Mouse (Mus musculus) E14TG2a.4 (cell line): ENCODE measurements around the gene Pank2.
"Not testable (repeated sequence)": the region's sequence is repeated elsewhere in the genome, so short reads cannot be mapped to it uniquely, and the experiment has no call there.

Experiments used
- H3K27me3 ChIP-seq: 2 replicates; pipeline ENCODE4 v1.6.1; 2014; ENCODE audit warnings: low read length, control low read depth; ENCODE audit not compliant: insufficient read depth
- H3K36me3 ChIP-seq: 2 replicates; pipeline ENCODE4 v1.6.1; 2014; ENCODE audit warnings: low read length, control low read depth; ENCODE audit not compliant: insufficient read depth
- H3K4me1 ChIP-seq: replicated peaks from 2 replicates; pipeline ENCODE4 v1.6.1; 2014; ENCODE audit warnings: low read depth, low read length, control low read depth
- H3K4me3 ChIP-seq: replicated peaks from 2 replicates; pipeline ENCODE4 v1.5.1; 2014; ENCODE audit warnings: mild to moderate bottlenecking, low read length
- H3K9me3 ChIP-seq: 2 replicates; pipeline ENCODE4 v1.6.1; 2014; ENCODE audit warnings: low read length, control low read depth
- CTCF ChIP-seq: conservative IDR thresholded peaks from 2 replicates; pipeline ENCODE4 v1.5.1; 2014; ENCODE audit warnings: low read length
- NANOG ChIP-seq: IDR thresholded peaks from 2 replicates; pipeline ENCODE4 v1.6.1; 2014; ENCODE audit warnings: borderline replicate concordance, low read length, mixed read lengths
- POU5F1 ChIP-seq: IDR thresholded peaks from 2 replicates; pipeline ENCODE4 v1.6.1; 2014; ENCODE audit warnings: low read length, borderline replicate concordance

The Pank2 gene

GRCm38 (mm10) chr2:131276722-131277121 lies 14.4 kb downstream of the Pank2 start:
- Histone ChIP-seq H3K27me3 (no peaks in the 10 kb centered on the region), H3K4me3 (no peak overlapping the region), H3K4me1 (peaks cover 14% of the 10 kb centered on the region), H3K36me3 (peaks cover 84% of the 10 kb centered on the region), H3K9me3 (no peaks in the 10 kb centered on the region)
- TF ChIP-seq NANOG, result no peak
- no peak for TF ChIP-seq CTCF
- TF ChIP-seq POU5F1, result no peak

DNA sequence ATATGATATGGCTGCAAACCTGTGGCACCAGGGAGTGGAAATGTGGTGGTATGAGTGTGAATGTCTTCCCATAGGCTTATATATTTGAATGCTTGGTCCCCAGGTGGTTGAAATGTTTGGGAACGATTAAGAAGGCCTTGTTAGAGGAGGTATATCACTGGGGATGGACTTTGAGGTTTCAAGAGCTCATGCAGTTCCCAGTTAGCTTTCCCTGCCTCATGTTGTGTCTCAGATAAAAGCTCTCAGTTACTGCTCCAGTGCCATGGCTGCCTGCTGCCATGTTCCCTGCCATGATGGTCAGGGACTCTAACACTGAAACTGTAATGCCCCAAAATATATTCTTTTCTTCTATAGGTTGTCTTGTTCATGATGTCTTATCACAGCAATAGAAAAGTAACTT lies 19.3 kb downstream of the Pank2 start:
- no peaks in the 10 kb centered on the region for H3K9me3 ChIP-seq
- TF ChIP-seq NANOG (no peak), CTCF (no peak), POU5F1 (no peak)
- H3K36me3 ChIP-seq, result peaks cover 84% of the 10 kb centered on the region
- peaks cover 16% of the 10 kb centered on the region; the same call in 1 of the 2 replicates for H3K4me1 ChIP-seq
- no peak overlapping the region for H3K4me3 ChIP-seq
- H3K27me3 ChIP-seq, result no peaks in the 10 kb centered on the region

DNA sequence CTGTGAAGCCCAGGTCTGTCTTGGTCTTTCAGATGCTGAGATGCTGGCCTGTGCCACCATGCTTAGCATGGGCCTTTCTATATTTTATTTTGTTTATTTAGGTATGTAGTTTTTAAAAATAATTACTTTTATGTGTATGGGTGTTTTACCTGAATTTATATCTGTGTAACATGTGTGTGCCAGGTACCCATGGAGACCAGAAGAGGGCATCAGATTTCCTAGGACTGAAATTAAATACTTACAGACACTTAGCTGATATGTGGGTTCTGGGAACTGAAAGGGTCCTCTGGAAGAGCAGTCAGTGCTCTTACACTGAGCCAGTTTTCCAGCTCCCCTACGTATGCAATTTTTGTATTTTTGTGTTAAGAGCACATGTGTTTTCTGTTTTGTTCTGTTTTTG lies 24.0 kb downstream of the Pank2 start:
- peaks cover 17% of the 10 kb centered on the region; the same call in 1 of the 2 replicates for H3K4me1 ChIP-seq
- TF ChIP-seq POU5F1, result no peak
- no peak for TF ChIP-seq CTCF
- no peak for TF ChIP-seq NANOG
- peaks cover 80% of the 10 kb centered on the region for H3K36me3 ChIP-seq
- no peaks in the 10 kb centered on the region for H3K27me3 ChIP-seq
- no peak overlapping the region for H3K4me3 ChIP-seq
- H3K9me3 ChIP-seq, result no peaks in the 10 kb centered on the region

GRCm38 (mm10) chr2:131290669-131291068 lies 28.4 kb downstream of the Pank2 start:
- Histone ChIP-seq H3K36me3 (peaks cover 89% of the 10 kb centered on the region), H3K9me3 (no peaks in the 10 kb centered on the region), H3K27me3 (no peaks in the 10 kb centered on the region), H3K4me1 (peaks cover 23% of the 10 kb centered on the region), H3K4me3 (no peak overlapping the region)
- TF ChIP-seq NANOG (no peak), CTCF (no peak), POU5F1 (no peak)

DNA sequence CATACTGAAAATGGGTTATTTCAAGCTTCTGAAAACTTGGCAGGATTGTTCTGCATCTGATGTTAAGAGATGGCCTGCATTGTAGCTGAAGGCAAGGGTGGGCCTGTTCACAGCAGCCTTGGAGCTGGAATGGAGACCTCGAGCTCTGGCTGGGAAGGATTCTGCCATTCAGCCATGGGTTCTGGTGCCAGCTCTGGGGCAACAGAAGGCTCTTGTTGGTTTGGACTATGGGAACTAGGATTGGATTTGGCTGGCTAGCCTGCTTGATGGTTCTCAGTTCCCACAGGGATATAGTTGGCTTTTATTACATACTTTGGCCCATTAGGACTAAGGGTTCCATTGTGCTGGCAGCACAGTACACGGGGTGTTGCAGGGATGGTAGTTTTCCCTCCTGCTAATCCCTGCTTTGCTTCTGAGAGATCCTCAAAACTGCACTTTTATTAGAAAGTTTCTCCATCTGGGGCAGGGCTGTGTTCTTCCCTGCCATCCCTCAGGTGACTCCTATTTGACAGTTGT lies 34.5 kb downstream of the Pank2 start:
- no peak for TF ChIP-seq CTCF
- TF ChIP-seq POU5F1, result no peak
- no peak for TF ChIP-seq NANOG
- Histone ChIP-seq H3K27me3 (no peaks in the 10 kb centered on the region), H3K4me1 (peaks cover 17% of the 10 kb centered on the region), H3K9me3 (no peaks in the 10 kb centered on the region), H3K36me3 (peaks cover 90% of the 10 kb centered on the region), H3K4me3 (no peak overlapping the region)

DNA sequence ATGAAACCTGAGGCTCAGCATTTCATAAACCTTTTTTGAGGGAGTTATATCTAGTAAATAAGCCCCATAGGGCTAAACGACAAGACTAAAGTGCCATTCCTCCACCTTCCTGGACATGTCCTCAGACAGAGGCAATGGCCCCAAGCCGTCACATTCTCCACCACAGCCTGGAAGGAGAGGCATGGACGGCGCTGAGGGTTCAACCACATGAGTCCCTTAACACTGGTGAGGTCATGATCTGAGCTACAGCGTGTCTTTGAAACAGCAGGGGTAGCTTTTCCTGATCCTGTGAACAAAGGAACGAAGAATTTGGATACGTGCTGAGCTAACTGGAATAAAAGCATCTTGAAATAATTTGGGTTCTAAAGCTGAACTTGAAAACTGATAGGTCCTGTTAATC lies 36.4 kb downstream of the Pank2 start:
- peaks cover 90% of the 10 kb centered on the region for H3K36me3 ChIP-seq
- H3K4me3 ChIP-seq, H3K27me3 ChIP-seq, H3K9me3 ChIP-seq: not testable (repeated sequence)
- peaks cover 12% of the 10 kb centered on the region for H3K4me1 ChIP-seq

DNA sequence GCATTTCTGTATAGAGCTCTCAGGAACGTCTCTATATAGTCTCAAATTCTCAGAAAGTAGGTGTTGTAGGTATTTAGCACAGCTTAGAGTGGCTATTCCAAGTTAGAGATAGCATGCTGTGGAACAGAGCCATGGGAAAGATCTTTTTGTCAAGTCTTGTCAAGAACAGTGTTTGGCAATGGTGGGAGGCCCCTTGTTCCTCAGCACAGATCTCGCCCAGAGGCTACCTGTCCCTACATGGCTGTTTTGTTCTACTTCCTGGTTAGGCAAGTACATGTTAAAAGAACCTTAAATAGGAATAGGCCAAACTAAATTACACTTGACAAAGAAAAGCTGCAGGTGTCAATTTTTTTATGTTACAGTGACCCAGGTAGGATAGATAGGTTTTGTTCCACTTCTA lies 38.2 kb downstream of the Pank2 start:
- H3K36me3 ChIP-seq, result peaks cover 78% of the 10 kb centered on the region
- no peak overlapping the region for H3K4me3 ChIP-seq
- peaks cover 8% of the 10 kb centered on the region for H3K4me1 ChIP-seq
- no peaks in the 10 kb centered on the region for H3K9me3 ChIP-seq
- no peak for TF ChIP-seq POU5F1
- TF ChIP-seq CTCF, result no peak
- TF ChIP-seq NANOG, result no peak
- H3K27me3 ChIP-seq, result no peaks in the 10 kb centered on the region

DNA sequence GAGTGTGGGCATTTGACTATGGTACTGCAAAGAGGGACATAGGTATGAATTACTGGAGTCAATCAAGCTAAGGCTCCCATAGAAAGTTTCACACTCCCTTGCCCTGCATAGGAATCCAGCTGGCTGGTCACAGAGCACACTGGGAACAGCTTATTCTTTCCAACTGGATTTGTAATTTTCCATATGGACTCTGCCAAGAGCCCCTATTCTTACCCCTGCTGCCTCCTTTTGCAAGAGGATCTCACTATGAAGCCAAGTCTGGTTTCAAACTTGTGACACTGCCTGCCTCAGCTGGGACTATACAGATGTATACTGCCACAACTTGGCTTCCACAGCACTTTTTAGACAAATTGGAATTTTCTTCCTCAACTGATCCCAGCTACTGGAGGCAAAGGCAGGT lies 39.3 kb downstream of the Pank2 start:
- H3K4me1 ChIP-seq, result peaks cover 8% of the 10 kb centered on the region
- H3K36me3 ChIP-seq, result peaks cover 68% of the 10 kb centered on the region
- H3K9me3 ChIP-seq, result no peaks in the 10 kb centered on the region
- no peaks in the 10 kb centered on the region for H3K27me3 ChIP-seq
- H3K4me3 ChIP-seq, result no peak overlapping the region
- no peak for TF ChIP-seq POU5F1
- TF ChIP-seq CTCF, result no peak
- no peak for TF ChIP-seq NANOG

DNA sequence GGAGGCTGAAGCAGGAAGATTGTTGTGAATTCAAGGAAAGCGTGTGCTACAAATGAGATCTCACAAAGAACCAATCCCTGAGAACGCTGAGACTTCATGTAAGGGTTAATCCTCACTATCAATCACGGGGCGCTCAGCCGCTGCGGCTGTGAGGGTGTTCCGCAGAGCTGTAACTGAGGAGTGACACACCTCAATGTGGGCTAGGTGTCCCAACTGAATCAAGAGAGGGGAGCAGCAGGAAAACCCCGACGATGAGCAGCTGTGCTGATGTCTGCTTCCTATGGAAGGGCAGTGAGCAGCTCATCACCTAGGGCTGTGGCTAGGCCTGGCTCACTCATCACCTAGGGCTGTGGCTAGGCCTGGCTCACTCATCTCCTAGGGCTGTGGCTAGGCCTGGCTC lies 42.2 kb downstream of the Pank2 start:
- TF ChIP-seq POU5F1, result no peak
- TF ChIP-seq NANOG, result no peak
- no peak for TF ChIP-seq CTCF
- Histone ChIP-seq H3K4me3 (no peak overlapping the region), H3K36me3 (peaks cover 44% of the 10 kb centered on the region), H3K27me3 (no peaks in the 10 kb centered on the region), H3K4me1 (peaks cover 4% of the 10 kb centered on the region; the same call in 1 of the 2 replicates), H3K9me3 (no peaks in the 10 kb centered on the region)

DNA sequence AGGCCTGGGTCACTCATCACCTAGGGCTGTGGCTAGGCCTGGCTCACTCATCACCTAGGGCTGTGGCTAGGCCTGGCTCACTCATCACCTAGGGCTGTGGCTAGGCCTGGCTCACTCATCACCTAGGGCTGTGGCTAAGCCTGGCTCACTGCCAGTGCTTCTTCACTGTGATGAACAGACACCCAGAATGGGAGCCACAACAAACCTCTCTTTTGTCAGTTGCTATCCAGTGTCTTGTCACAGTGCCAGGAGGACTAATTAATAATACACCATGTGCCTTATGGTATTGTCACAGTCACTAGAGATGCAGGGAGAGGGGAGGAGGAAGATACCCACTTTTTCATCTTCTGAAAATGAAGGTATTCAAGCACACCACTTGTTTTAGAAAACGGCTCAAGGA lies 42.9 kb downstream of the Pank2 start:
- H3K36me3 ChIP-seq, result peaks cover 38% of the 10 kb centered on the region
- not testable (repeated sequence) for H3K4me3 ChIP-seq, H3K4me1 ChIP-seq, H3K9me3 ChIP-seq, H3K27me3 ChIP-seq
